Mouse (Mus musculus) erythroblast, embryonic 14.5 days (primary cell): ENCODE measurements around the gene Fam222b.

ENCODE experiments used
- GATA1 ChIP-seq: IDR thresholded peaks from 2 replicates; pipeline ENCODE4 v1.6.1; 2012; ENCODE audit warnings: low read length, inconsistent platforms, mixed read lengths
- TAL1 ChIP-seq: IDR thresholded peaks from 3 replicates; pipeline ENCODE4 v1.6.1; 2012; ENCODE audit warnings: low read length, inconsistent platforms, mixed read lengths

- TF ChIP-seq TAL1 (no peak), GATA1 (no peak)
These were observed 66.2 kb downstream of the Fam222b start for GRCm38 (mm10) chr11:78160675-78161074.
